Mouse (Mus musculus) splenic B cell, adult 2 months (primary cell): ENCODE data around the gene Gh.
A peak's percentile ranks its signal among the peaks of the same experiment; 100 is the strongest.

Source experiments
- DNase-seq: peaks from one replicate; pipeline ENCODE4 v3.0.0-alpha.2; 2011; ENCODE audit warnings: low read depth, low spot score
- H3K27me3 ChIP-seq: 2 replicates; pipeline ENCODE4 v1.6.1; 2012; ENCODE audit warnings: mild to moderate bottlenecking, low read length, moderate library complexity, mixed read lengths; ENCODE audit not compliant: control insufficient read depth, poor library complexity, insufficient read depth, severe bottlenecking
- H3K36me3 ChIP-seq: 2 replicates; pipeline ENCODE4 v1.6.1; 2012; ENCODE audit warnings: mild to moderate bottlenecking, low read length, moderate library complexity, mixed read lengths; ENCODE audit not compliant: control insufficient read depth, poor library complexity, insufficient read depth, severe bottlenecking

Gene Gh

DNA sequence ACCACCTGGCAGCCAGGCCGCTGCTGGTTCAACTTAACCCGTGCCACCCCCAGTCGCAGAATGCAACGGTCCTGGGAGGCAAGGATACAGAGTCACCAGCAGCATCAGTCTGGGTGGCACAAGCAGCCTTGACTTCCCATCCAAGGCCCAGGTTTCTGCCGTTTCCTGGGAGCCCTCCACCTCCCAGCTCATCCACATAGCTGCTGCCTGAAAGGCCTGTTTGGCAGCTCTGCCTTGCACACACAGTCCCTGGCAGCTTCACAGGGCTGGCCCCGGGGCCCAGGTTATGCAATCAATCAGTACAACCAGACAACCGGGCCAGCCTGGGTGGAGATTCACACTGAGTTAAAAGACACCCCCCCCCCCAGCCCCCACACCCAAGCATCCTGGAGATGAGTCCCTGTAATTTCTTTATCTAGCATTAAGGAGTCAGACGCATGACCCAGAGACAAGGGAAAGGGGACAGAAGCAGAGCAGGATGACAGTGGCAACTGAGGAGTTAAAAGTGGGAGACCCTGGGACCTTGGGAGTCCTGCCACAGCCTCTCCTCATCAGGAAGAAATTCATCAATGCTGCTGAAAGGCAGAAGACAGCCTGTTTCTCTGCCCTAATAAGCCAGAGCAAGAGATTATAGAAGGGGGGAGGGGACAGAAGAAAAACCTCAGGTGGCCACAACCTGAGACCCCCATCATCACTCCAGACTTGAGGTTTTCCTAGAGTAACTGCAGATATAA is 33.2 kb downstream of the Gh start:
- H3K36me3 ChIP-seq: peaks cover 20% of the 10 kb centered on the region
- no peak for DNase-seq
- H3K27me3 ChIP-seq: no peaks in the 10 kb centered on the region

- H3K36me3 ChIP-seq: peaks cover 20% of the 10 kb centered on the region
- no peak for DNase-seq
- no peaks in the 10 kb centered on the region for H3K27me3 ChIP-seq
These were observed 33.8 kb downstream of the Gh start for GRCm38 (mm10) chr11:106267871-106268270.

DNA sequence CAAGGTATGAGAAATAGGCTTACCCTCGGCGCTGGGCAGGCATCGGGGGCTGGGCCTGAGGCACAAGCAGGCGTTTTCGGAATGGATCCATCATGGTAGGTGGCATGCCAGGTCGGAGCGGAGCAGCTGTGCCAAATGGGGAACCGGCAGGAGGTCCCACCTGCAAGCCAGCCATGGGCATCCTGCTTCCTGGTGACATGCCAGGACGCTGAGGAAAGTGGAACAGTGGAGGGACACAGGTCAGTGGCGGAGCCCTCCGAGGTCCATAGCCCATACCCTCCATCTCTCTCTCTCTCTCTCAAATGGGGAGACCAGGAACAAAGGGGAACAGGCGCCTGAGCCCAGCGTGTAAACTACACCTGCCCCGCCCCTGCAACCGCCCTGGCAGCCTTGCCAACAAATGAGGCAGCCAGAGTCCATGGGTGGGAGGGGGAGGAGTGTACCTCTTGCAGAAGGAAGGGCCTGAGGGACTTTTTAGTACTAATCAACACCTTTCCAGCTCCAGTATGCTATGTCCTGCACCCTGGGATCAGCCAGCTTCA is 34.3 kb downstream of the Gh start:
- H3K27me3 ChIP-seq: no peaks in the 10 kb centered on the region
- no peak for DNase-seq
- H3K36me3 ChIP-seq: peaks cover 22% of the 10 kb centered on the region

DNA sequence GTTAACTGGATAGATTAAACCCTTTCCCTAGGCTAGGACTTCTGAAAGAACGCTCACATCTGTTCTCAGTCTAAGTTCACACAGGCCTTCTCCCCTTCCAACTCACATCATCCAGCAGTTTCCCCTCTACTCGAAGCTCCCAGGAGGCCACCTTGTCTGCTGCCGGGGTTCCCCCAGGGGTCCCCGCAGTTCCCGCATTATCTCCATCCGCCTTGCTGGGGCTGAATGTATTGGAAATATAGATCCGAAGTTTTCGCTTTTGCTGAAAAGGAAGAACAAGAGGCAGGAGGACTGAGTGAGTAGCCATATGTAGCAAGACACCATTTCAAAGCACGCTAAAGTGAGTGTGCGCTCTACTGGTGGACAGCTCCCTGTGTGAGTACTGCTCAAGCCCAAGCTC is 35.2 kb downstream of the Gh start:
- Histone ChIP-seq H3K27me3 (no peaks in the 10 kb centered on the region), H3K36me3 (peaks cover 22% of the 10 kb centered on the region)
- DNase-seq: no peak

GRCm38 (mm10) chr11:106265570-106265969 is 36.1 kb downstream of the Gh start:
- DNase-seq: no peak
- Histone ChIP-seq H3K36me3 (peaks cover 24% of the 10 kb centered on the region), H3K27me3 (no peaks in the 10 kb centered on the region)

DNA sequence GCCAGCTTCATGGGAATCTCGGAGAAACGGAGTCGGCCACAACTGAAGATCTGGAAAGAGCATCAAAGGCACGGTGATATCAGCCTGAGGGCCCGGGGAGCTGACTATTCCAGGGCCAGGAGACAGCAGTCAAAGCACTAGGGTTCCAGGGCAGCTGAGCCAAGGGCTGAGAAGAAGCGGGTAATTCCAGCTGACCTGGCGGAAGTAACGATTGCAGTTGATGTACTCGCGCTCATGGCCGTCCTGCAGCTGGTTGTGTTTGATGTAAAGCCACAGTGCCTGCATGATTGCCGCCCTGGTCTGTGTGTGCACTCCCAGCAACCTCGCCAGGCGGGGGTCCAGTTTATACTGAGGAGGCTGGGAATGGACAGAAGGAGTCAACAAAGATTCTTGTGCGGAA is 36.7 kb downstream of the Gh start:
- no peaks in the 10 kb centered on the region for H3K27me3 ChIP-seq
- no peak for DNase-seq

GRCm38 (mm10) chr11:106263963-106264362 is 37.7 kb downstream of the Gh start:
- no peak for DNase-seq
- H3K36me3 ChIP-seq: peaks cover 24% of the 10 kb centered on the region
- H3K27me3 ChIP-seq: no peaks in the 10 kb centered on the region

More for the DNA sequence above, 36.7 kb downstream of the Gh start:
- peaks cover 24% of the 10 kb centered on the region for H3K36me3 ChIP-seq

- DNase-seq: no peak
- Histone ChIP-seq H3K27me3 (no peaks in the 10 kb centered on the region), H3K36me3 (peaks cover 18% of the 10 kb centered on the region)
These were observed 40.7 kb downstream of the Gh start for GRCm38 (mm10) chr11:106260826-106261450.

- DNase-seq: no peak
- H3K36me3 ChIP-seq: peaks cover 5% of the 10 kb centered on the region
- no peaks in the 10 kb centered on the region for H3K27me3 ChIP-seq
These were observed 44.9 kb downstream of the Gh start for GRCm38 (mm10) chr11:106256775-106257174.

GRCm38 (mm10) chr11:106255685-106256451 is 45.8 kb downstream of the Gh start, which contains the start of the genes Ftsj3 and Psmc5:
TSS of gene Ftsj3 (minus strand) at chr11:106256079.
TSS of gene Psmc5 (plus strand) at chr11:106256154.
- no peaks in the 10 kb centered on the region for H3K27me3 ChIP-seq
- peak; percentile 98 for DNase-seq
- H3K36me3 ChIP-seq: peaks cover 3% of the 10 kb centered on the region

DNA sequence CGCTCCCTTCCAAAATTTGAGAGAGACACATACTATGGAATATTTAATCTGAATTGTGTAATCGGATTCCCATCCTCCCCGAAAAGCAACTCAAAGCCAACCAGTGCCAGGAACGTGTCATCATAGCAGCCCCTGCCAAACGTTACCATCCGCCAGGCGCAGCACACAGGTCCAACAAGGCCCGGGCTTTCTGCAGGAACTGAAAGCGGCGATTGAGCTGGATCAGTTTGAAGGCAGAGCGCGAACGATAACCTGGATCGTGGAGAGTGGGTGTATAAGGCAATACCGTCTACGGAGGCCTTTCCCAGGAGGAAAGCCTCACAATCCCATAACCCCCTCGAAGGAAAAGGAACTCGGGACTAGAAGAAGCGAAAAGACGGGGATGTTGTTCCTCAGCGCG is 46.5 kb downstream of the Gh start:
- peaks cover 4% of the 10 kb centered on the region for H3K36me3 ChIP-seq
- DNase-seq: no peak
- no peaks in the 10 kb centered on the region for H3K27me3 ChIP-seq

GRCm38 (mm10) chr11:106254767-106255166 is 46.9 kb downstream of the Gh start:
- no peaks in the 10 kb centered on the region for H3K27me3 ChIP-seq
- DNase-seq: no peak
- peaks cover 7% of the 10 kb centered on the region for H3K36me3 ChIP-seq
